Mouse (Mus musculus): Measurements from ENCODE around the gene Cwc25.
"Not testable (repeated sequence)": the region's sequence is repeated elsewhere in the genome, so short reads cannot be mapped to it uniquely, and the experiment has no call there.

The Cwc25 gene

DNA sequence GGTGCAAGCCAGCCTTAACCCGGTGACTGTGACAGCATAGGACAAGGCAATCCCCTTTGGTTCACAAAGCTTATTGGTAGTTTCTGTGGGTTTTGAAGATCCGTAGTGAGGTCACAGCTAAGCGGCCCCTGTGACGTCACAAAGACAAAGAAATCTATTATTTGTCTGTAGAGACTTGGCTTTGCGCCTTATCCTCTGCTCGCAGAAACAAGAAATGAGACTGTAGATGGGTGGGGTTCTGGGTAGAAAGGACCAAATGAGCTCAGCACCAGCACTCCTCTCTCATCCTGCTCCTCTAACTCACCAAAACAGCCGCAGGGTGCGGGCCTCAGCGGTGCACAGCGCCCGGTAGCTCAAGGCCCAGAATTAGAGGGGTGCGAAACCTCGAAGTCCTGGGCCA lies 8.8 kb upstream of the Cwc25 start:
- no peak for DNase-seq (ENCODE audit: low spot score in 2 of 2)

- no peak for DNase-seq (ENCODE audit: low spot score in 2 of 2)
These were observed 5.1 kb upstream of the Cwc25 start for GRCm38 (mm10) chr11:97771410-97771809.

DNA sequence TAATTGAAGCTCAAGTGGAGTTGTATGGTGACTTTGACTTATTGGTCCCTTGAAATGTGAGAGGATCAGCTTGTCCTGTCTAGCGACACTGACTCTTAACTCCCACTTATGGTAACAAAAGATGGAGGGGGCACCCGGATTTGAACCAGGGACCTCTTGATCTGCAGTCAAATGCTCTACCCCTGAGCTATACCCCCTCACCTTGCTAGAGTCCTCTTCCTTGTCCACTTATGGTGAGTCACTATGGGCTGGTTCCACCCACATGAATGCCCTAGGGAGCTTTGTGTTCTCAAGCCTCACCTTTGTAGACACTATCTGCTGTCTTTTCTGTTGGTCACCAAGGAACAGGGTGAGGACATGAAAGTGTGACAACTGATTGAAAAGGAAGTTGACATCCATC lies 3.3 kb upstream of the Cwc25 start:
- no peak for DNase-seq (ENCODE audit: low spot score in 2 of 2)

DNA sequence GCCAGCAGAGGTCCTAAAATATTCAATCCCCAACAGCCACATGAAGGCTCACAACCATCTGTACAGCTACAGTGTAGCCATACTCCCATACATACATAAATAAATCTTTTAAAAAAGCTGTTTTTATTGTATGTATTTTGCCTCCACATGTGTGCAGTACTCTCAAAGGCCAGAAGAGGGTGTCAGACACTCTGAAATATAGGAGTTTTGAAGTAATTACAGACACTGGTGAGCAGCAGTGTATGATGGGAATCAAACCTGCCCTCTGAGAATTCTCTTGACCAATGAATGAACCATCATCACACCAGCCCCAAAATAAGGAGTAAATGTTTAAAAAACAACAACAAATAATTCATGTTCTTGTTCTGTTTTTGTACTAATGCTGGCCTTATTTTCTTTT lies 4.7 kb downstream of the Cwc25 start:
- DNase-seq (ENCODE audit: low spot score in 2 of 2), result no peak

- DNase-seq (ENCODE audit: low spot score in 2 of 2), result no peak
These were observed 7.4 kb downstream of the Cwc25 start for GRCm38 (mm10) chr11:97758942-97759341.

- DNase-seq (ENCODE audit: low spot score in 2 of 2), result no peak
These were observed 8.2 kb downstream of the Cwc25 start for GRCm38 (mm10) chr11:97758125-97758524.

- DNase-seq (ENCODE audit: low spot score in 2 of 2), result no peak
These were observed 13.1 kb downstream of the Cwc25 start for GRCm38 (mm10) chr11:97753277-97753676.

- no peak for DNase-seq (ENCODE audit: low spot score in 2 of 2)
These were observed 17.9 kb downstream of the Cwc25 start for GRCm38 (mm10) chr11:97748496-97748895.

- no peak for DNase-seq (ENCODE audit: low spot score in 2 of 2)
These were observed 18.6 kb downstream of the Cwc25 start for GRCm38 (mm10) chr11:97747773-97748172.

DNA sequence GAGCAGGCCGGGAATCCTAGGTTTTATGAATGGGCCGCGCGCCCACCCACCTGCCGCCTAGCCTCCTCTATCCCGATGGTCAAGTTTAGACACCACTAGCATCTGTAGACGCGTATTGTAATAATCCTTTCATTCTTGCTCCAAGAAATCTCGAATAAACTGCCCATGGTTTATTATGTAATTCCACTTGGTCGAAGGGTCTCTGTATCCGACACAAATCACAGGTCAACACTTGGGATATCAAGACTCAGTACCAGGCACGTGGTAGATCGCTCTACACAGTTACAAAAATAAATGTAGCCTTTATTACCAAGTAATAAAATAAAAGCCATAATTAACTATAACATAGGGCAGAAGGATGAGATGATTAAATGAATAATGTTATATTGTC lies 21.0 kb downstream of the Cwc25 start:
- no peak for DNase-seq (ENCODE audit: low spot score in 2 of 2)

- peak; percentile 98 for DNase-seq (ENCODE audit: low spot score in 2 of 2)
These were observed 21.5 kb downstream of the Cwc25 start for GRCm38 (mm10) chr11:97744718-97745330.

GRCm38 (mm10) chr11:97744063-97744717 lies 22.2 kb downstream of the Cwc25 start, which contains the start of gene Pip4k2b:
Pip4k2b (minus strand) TSS chr11:97744704.
- DNase-seq (ENCODE audit: low spot score in 2 of 2), result no peak

DNA sequence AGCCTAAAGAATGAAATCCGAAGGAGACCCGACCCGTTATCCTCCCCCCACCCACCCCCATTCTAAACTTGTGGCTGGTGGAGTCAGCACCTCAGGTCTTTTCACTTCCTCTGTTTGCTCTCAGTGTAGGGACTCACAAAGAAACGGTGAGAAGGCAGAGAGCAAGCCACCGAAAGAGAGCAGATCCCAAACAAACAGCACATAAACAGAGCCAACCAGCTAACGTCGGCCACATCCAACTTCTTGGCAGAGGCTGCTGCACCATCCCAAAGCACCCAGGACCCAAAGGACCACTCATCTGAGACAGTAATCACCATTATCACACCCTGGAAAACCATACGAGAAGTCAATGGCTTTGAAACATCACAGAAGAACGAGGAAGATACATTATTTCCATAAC lies 22.9 kb downstream of the Cwc25 start:
- peak in 1 of 2 experiments; percentile 33 for DNase-seq (ENCODE audit: low spot score in 2 of 2)

- DNase-seq (ENCODE audit: low spot score in 2 of 2), result no peak
These were observed 23.8 kb downstream of the Cwc25 start for GRCm38 (mm10) chr11:97742591-97742990.

DNA sequence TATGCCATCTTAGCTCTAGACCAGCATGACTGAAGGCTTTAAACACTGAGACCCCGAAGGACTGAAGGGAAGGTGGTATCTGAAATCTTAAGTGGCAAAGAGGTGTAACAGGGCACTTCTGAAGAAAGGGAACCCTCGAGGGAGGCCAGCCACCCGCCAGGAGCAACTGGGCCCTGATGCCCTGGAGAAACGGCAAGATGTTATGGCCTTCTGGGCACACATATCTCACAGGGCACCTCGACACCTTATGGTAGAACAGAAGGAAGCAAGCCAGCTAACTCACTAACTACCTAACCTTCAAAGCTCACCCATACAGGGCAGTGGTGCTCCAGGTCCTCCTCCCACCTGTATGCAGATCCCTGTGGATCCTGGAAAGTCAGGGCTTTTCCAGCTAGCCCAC lies 24.2 kb downstream of the Cwc25 start:
- no peak for DNase-seq (ENCODE audit: low spot score in 2 of 2)

DNA sequence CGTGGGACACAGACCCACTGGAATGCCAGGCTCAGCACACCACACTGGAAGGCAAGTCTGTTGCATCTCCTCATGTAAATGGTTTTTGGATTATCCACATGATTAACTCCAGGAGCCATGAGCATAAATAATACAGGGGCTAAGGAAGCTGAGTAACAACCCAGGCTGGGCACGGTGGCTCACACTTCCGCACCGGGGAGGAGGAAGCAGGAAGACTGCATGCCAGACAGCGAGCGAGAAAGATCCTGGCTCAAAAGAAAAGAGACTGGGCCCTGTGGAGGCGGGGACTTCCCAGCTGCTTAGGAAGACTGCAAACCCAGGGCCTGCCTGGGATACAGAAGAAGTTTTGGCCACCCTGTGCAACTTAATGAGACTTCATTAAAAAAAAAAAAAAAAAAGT lies 26.2 kb downstream of the Cwc25 start:
- DNase-seq (ENCODE audit: low spot score in 2 of 2), result no peak

DNA sequence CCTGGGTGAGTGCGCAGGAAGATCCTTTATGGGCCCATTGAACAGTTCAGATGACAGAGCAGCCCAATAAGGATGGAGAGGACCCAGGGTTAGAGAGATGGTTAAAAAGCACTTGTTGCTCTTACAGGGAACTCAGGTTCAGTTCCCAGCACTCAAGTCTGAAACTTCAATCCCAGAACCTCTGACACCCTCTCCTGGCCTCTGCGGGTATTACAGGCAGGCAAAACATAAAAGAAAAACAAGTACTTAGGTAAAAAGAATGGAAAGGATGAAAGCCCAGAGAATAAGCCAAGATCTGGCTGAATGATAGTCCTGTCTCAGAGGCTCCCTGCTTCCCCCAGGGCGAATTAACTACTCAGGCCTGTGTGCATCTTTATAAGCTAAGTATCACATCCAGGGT lies 27.2 kb downstream of the Cwc25 start:
- no peak for DNase-seq (ENCODE audit: low spot score in 2 of 2)

DNA sequence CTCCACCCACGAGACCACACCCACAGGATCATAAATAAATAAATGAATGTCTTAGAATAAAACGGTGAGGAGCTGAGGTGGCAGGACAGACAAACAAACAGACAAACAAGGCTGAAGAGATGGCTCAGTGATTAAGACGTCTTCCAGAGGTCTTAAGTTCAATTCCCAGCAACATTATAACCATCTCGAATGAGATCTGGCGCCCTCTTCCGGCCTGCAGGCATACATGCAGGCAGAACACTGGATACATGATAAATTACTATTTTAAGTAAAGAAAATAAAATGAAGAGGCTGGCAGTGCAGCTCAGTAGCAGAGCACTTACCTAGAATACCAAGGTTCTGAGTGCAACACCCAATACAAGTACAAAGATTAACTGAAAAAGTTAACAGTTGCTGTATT lies 27.7 kb downstream of the Cwc25 start:
- DNase-seq (ENCODE audit: low spot score in 2 of 2), result no peak

DNA sequence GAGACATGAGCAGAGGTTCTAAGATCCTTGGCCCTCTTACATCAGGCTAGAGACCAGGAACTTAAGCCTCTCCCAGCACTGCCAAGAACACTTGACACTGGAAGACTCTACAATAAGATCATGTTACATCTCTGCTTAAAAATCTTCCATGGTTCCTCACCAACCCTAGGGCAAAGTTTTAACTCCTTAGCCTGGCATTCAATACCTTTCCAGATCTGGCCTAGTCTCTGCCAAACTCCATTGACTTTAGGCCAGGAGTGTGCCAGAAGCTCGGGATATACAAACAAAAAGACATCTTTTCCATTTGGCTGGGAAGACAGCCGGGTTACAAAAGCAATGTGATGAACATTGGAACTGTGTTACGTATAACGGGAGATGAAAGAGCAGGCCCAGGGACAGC lies 28.8 kb downstream of the Cwc25 start:
- DNase-seq (ENCODE audit: low spot score in 2 of 2), result no peak

DNA sequence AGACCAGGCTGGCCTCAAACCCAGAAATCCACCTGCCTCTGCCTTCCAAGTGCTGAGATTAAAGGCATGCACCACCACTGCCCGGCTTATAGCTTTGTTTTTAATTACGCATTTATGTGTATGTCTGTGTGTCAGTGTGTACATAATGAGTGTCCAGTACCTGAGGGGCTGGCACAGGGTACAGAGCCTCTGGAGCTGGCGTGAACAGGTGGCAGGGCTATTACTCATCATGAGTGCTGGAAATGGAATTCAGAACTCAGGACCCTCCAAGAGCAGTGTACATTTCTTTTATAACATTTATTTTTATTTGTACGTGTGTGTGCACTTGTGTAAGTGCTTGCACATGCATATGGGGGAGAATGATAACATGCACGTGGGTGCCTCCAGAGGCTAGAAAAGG lies 29.7 kb downstream of the Cwc25 start:
- no peak for DNase-seq (ENCODE audit: low spot score in 2 of 2)

DNA sequence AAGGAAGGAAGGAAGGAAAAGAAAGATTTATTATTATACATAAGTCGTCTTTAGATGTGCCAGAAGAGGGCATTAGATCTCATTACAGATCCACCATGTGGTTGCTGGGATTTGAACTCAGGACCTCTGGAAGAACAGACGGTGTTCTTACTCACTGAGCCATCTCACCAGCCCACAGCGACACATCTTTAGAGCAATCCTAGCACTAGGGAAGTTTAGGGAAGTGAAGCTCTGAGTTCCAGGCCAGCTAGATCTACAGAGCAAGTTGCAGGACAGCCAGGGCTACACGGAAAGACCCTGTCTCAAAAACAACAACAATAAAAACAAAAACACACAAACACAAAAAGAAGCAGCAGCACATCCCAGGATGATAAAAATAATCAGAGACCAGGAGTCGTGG lies 31.5 kb downstream of the Cwc25 start:
- DNase-seq (ENCODE audit: low spot score in 2 of 2), result not testable (repeated sequence)

GRCm38 (mm10) chr11:97733689-97734088 lies 32.7 kb downstream of the Cwc25 start:
- no peak for DNase-seq (ENCODE audit: low spot score in 2 of 2)

- no peak for DNase-seq (ENCODE audit: low spot score in 2 of 2)
These were observed 37.6 kb downstream of the Cwc25 start for GRCm38 (mm10) chr11:97728730-97729129.

GRCm38 (mm10) chr11:97728311-97728710 lies 38.0 kb downstream of the Cwc25 start:
- peak in 1 of 2 experiments; percentile 32 for DNase-seq (ENCODE audit: low spot score in 2 of 2)
